Mouse (Mus musculus) heart, postnatal 25 days (tissue): ENCODE measurements around the gene Lsr. TPM values are rescaled to one million over a fixed set of nuclear protein-coding genes. Genes with fewer than 3 reads are reported as not detected.

Experiments
- DNase-seq: peaks from one replicate; pipeline ENCODE4 v3.0.0; 2022; ENCODE audit warnings: low spot score
- intact Hi-C: fragments of 180-260 bp; cut with DNase I; formaldehyde crosslinking; loops from one replicate; pipeline ENCODE4 v1.15.1; 2025
- total RNA-seq, 2 experiments: library from RNA; stranded (reverse); gene quantifications; 2 replicates each; pipeline ENCODE4 v1.2.3; 2021

The Lsr gene
- 1 to 10 TPM; 4.3 to 5.6 TPM for total RNA-seq

GRCm38 (mm10) chr7:30973251-30973500 is at the start of gene Lsr:
Gene Lsr (minus strand): TSS chr7:30973464.
- intact Hi-C loops = loop anchor here (5.0 kb wide), 2 partner anchors 79 to 246 kb away; partner anchors contain the start of genes Fxyd7 and Tmem147
- DNase-seq = no peak

GRCm38 (mm10) chr7:31017104-31017901 is 44.0 kb upstream of the Lsr start:
- intact Hi-C loops = no loop called here
- no peak for DNase-seq

- DNase-seq = no peak
- intact Hi-C loops = no loop called here
These were observed 39.7 kb upstream of the Lsr start for GRCm38 (mm10) chr7:31012971-31013370.

- no peak for DNase-seq
- intact Hi-C loops = no loop called here
These were observed 35.6 kb upstream of the Lsr start for GRCm38 (mm10) chr7:31008889-31009288.

GRCm38 (mm10) chr7:31008175-31008574 is 34.9 kb upstream of the Lsr start:
- intact Hi-C loops = no loop called here
- DNase-seq = no peak

GRCm38 (mm10) chr7:31007775-31008174 is 34.5 kb upstream of the Lsr start:
- intact Hi-C loops = no loop called here
- DNase-seq = no peak

GRCm38 (mm10) chr7:31002650-31003049 is 29.4 kb upstream of the Lsr start:
- peak; percentile 31 for DNase-seq
- intact Hi-C loops = no loop called here

- peak; percentile 47 for DNase-seq
- intact Hi-C loops = no loop called here
These were observed 27.3 kb upstream of the Lsr start for GRCm38 (mm10) chr7:31000505-31001020.

GRCm38 (mm10) chr7:30996491-30996890 is 23.2 kb upstream of the Lsr start:
- DNase-seq = no peak
- intact Hi-C loops = no loop called here

- no peak for DNase-seq
- intact Hi-C loops = no loop called here
These were observed 20.7 kb upstream of the Lsr start for GRCm38 (mm10) chr7:30993986-30994385.

- no peak for DNase-seq
- intact Hi-C loops = no loop called here
These were observed 18.9 kb upstream of the Lsr start for GRCm38 (mm10) chr7:30992148-30992547.

GRCm38 (mm10) chr7:30988519-30989162 is 15.4 kb upstream of the Lsr start:
- no peak for DNase-seq
- intact Hi-C loops = no loop called here

- no peak for DNase-seq
- intact Hi-C loops = no loop called here
These were observed 12.1 kb upstream of the Lsr start for GRCm38 (mm10) chr7:30985357-30985756.

- intact Hi-C loops = no loop called here
- no peak for DNase-seq
These were observed 8.4 kb upstream of the Lsr start for GRCm38 (mm10) chr7:30981703-30982102.

GRCm38 (mm10) chr7:30973501-30974289 is 431 bp upstream of the Lsr start, which contains the start of gene Fam187b:
Gene Fam187b (plus strand): TSS chr7:30973790.
- intact Hi-C loops = loop anchor here (1.0 to 5.0 kb wide), 3 partner anchors 79 to 246 kb away; partner anchors contain the start of genes Fxyd7 and Tmem147

GRCm38 (mm10) chr7:30972426-30973250 is 626 bp downstream of the Lsr start:
- DNase-seq = no peak
- intact Hi-C loops = loop anchor here (5.0 kb wide), 2 partner anchors 80 to 245 kb away; partner anchors contain the start of genes Fxyd7 and Tmem147

More at GRCm38 (mm10) chr7:30973501-30974289, 431 bp upstream of the Lsr start, which contains the start of gene Fam187b:
- peak; percentile 69 for DNase-seq

GRCm38 (mm10) chr7:30971901-30972300 is 1.4 kb downstream of the Lsr start:
- intact Hi-C loops = loop anchor here (5.0 kb wide), 2 partner anchors 80 to 245 kb away; partner anchors contain the start of genes Fxyd7 and Tmem147
- DNase-seq = no peak

- DNase-seq = peak; percentile 49
- intact Hi-C loops = no loop called here
These were observed 4.1 kb downstream of the Lsr start for GRCm38 (mm10) chr7:30969174-30969573.

GRCm38 (mm10) chr7:30968611-30969010 is 4.7 kb downstream of the Lsr start:
- intact Hi-C loops = no loop called here
- no peak for DNase-seq
